Mouse (Mus musculus): ENCODE data around the gene Inpp5a. TPM values are rescaled to one million over a fixed set of nuclear protein-coding genes. Genes with fewer than 3 reads are reported as not detected.

Inpp5a gene
- polyA plus RNA-seq, 1 experiment from 2014 or later = 18.4 TPM

- H3K4me2 ChIP-seq = no peak overlapping the region
- H3K9me3 ChIP-seq (replicated peaks) = no peaks in the 10 kb centered on the region
- 74% methylated on average over 2 of the region's 2 CpGs for WGBS
- no peak for ATAC-seq (ENCODE audit: low FRiP score)
- no peak overlapping the region for H3K4me3 ChIP-seq (replicated peaks)
- H3K27me3 ChIP-seq (replicated peaks) = peaks cover 79% of the 10 kb centered on the region
- H3K27ac ChIP-seq (replicated peaks) = no peak overlapping the region
- H3K9ac ChIP-seq (replicated peaks) = no peak overlapping the region
- H3K4me1 ChIP-seq = 0 out of 2 replicates have a peak, but pooled peaks cover under 1% of the 10 kb centered on the region
- H3K36me3 ChIP-seq = no peaks in the 10 kb centered on the region
Observed at GRCm38 (mm10) chr7:139551519-139551918, 162.6 kb downstream of the Inpp5a start.

GRCm38 (mm10) chr7:139556331-139556730 is 167.4 kb downstream of the Inpp5a start:
- Histone ChIP-seq H3K36me3 (no peaks in the 10 kb centered on the region), H3K9me3 (replicated peaks) (no peaks in the 10 kb centered on the region), H3K4me2 (no peak overlapping the region), H3K4me1 (0 out of 2 replicates have a peak, but pooled peaks cover 6% of the 10 kb centered on the region), H3K9ac (replicated peaks) (no peak overlapping the region), H3K27ac (replicated peaks) (no peak overlapping the region), H3K27me3 (replicated peaks) (peaks cover 71% of the 10 kb centered on the region), H3K4me3 (replicated peaks) (no peak overlapping the region)
- WGBS = 34% methylated on average over 5 of the region's 5 CpGs
- no peak for ATAC-seq (ENCODE audit: low FRiP score)

GRCm38 (mm10) chr7:139556746-139557526 is 168.0 kb downstream of the Inpp5a start:
- H3K27ac ChIP-seq (replicated peaks) = no peak overlapping the region
- H3K36me3 ChIP-seq = no peaks in the 10 kb centered on the region
- H3K4me3 ChIP-seq (replicated peaks) = no peak overlapping the region
- no peak for ATAC-seq (ENCODE audit: low FRiP score)
- H3K27me3 ChIP-seq (replicated peaks) = peaks cover 66% of the 10 kb centered on the region
- no peak overlapping the region for H3K4me2 ChIP-seq
- H3K4me1 ChIP-seq = 0 out of 2 replicates have a peak, but pooled peaks cover 6% of the 10 kb centered on the region
- 31% methylated on average over 10 of the region's 10 CpGs for WGBS
- no peak overlapping the region for H3K9ac ChIP-seq (replicated peaks)
- H3K9me3 ChIP-seq (replicated peaks) = no peaks in the 10 kb centered on the region

- Histone ChIP-seq H3K9ac (replicated peaks) (no peak overlapping the region), H3K4me2 (no peak overlapping the region), H3K9me3 (replicated peaks) (no peaks in the 10 kb centered on the region), H3K4me1 (0 out of 2 replicates have a peak, but pooled peaks cover 6% of the 10 kb centered on the region), H3K27ac (replicated peaks) (no peak overlapping the region), H3K4me3 (replicated peaks) (no peak overlapping the region), H3K27me3 (replicated peaks) (peaks cover 55% of the 10 kb centered on the region), H3K36me3 (no peaks in the 10 kb centered on the region)
- ATAC-seq (ENCODE audit: low FRiP score) = no peak
- WGBS = 95% methylated on average over 10 of the region's 10 CpGs
Observed at GRCm38 (mm10) chr7:139559659-139560058, 170.8 kb downstream of the Inpp5a start.

- no peak overlapping the region for H3K4me3 ChIP-seq (replicated peaks)
- no peaks in the 10 kb centered on the region for H3K36me3 ChIP-seq
- no peak overlapping the region for H3K27ac ChIP-seq (replicated peaks)
- H3K9ac ChIP-seq (replicated peaks) = no peak overlapping the region
- no peak for ATAC-seq (ENCODE audit: low FRiP score)
- H3K4me1 ChIP-seq = no peaks in the 10 kb centered on the region
- no peaks in the 10 kb centered on the region for H3K9me3 ChIP-seq (replicated peaks)
- H3K27me3 ChIP-seq (replicated peaks) = peaks cover 38% of the 10 kb centered on the region
- 80% methylated on average over 4 of the region's 4 CpGs for WGBS
- no peak overlapping the region for H3K4me2 ChIP-seq
Observed at GRCm38 (mm10) chr7:139563425-139563824, 174.5 kb downstream of the Inpp5a start.

- no peak overlapping the region for H3K4me3 ChIP-seq (replicated peaks)
- no peak for ATAC-seq (ENCODE audit: low FRiP score)
- H3K4me1 ChIP-seq = no peaks in the 10 kb centered on the region
- no peak overlapping the region for H3K27ac ChIP-seq (replicated peaks)
- no peaks in the 10 kb centered on the region for H3K36me3 ChIP-seq
- WGBS = 96% methylated on average over 2 of the region's 2 CpGs
- peaks cover 34% of the 10 kb centered on the region for H3K27me3 ChIP-seq (replicated peaks)
- no peak overlapping the region for H3K4me2 ChIP-seq
- no peak overlapping the region for H3K9ac ChIP-seq (replicated peaks)
- no peaks in the 10 kb centered on the region for H3K9me3 ChIP-seq (replicated peaks)
Observed at GRCm38 (mm10) chr7:139564161-139564560, 175.3 kb downstream of the Inpp5a start.

- H3K4me1 ChIP-seq = no peaks in the 10 kb centered on the region
- H3K27me3 ChIP-seq (replicated peaks) = peaks cover 28% of the 10 kb centered on the region
- H3K9me3 ChIP-seq (replicated peaks) = no peaks in the 10 kb centered on the region
- no peak overlapping the region for H3K4me3 ChIP-seq (replicated peaks)
- no peak overlapping the region for H3K9ac ChIP-seq (replicated peaks)
- 77% methylated on average over 6 of the region's 6 CpGs for WGBS
- H3K36me3 ChIP-seq = no peaks in the 10 kb centered on the region
- no peak overlapping the region for H3K4me2 ChIP-seq
- no peak for ATAC-seq (ENCODE audit: low FRiP score)
- H3K27ac ChIP-seq (replicated peaks) = no peak overlapping the region
Observed at GRCm38 (mm10) chr7:139565998-139566397, 177.1 kb downstream of the Inpp5a start.

- peaks cover 28% of the 10 kb centered on the region for H3K27me3 ChIP-seq (replicated peaks)
- H3K4me2 ChIP-seq = no peak overlapping the region
- 51% methylated on average over 8 of the region's 8 CpGs for WGBS
- no peak overlapping the region for H3K4me3 ChIP-seq (replicated peaks)
- H3K4me1 ChIP-seq = no peaks in the 10 kb centered on the region
- H3K9me3 ChIP-seq (replicated peaks) = no peaks in the 10 kb centered on the region
- no peak for ATAC-seq (ENCODE audit: low FRiP score)
- H3K36me3 ChIP-seq = no peaks in the 10 kb centered on the region
- no peak overlapping the region for H3K9ac ChIP-seq (replicated peaks)
- H3K27ac ChIP-seq (replicated peaks) = no peak overlapping the region
Observed at GRCm38 (mm10) chr7:139566533-139566932, 177.6 kb downstream of the Inpp5a start.

GRCm38 (mm10) chr7:139570788-139571187 is 181.9 kb downstream of the Inpp5a start:
- H3K27me3 ChIP-seq (replicated peaks) = peaks cover 55% of the 10 kb centered on the region

GRCm38 (mm10) chr7:139572665-139573064 is 183.8 kb downstream of the Inpp5a start:
- Histone ChIP-seq H3K27me3 (replicated peaks) (peaks cover 73% of the 10 kb centered on the region), H3K9me3 (replicated peaks) (no peaks in the 10 kb centered on the region), H3K4me2 (no peak overlapping the region), H3K9ac (replicated peaks) (no peak overlapping the region), H3K36me3 (no peaks in the 10 kb centered on the region), H3K4me3 (replicated peaks) (no peak overlapping the region), H3K27ac (replicated peaks) (no peak overlapping the region), H3K4me1 (no peaks in the 10 kb centered on the region)
- no peak for ATAC-seq (ENCODE audit: low FRiP score)
- 85% methylated on average over 3 of the region's 3 CpGs for WGBS

More at GRCm38 (mm10) chr7:139570788-139571187, 181.9 kb downstream of the Inpp5a start:
- H3K36me3 ChIP-seq = no peaks in the 10 kb centered on the region
- ATAC-seq (ENCODE audit: low FRiP score) = no peak
- no peak overlapping the region for H3K27ac ChIP-seq (replicated peaks)
- H3K9ac ChIP-seq (replicated peaks) = no peak overlapping the region
- WGBS = 96% methylated on average over 5 of the region's 5 CpGs
- H3K4me3 ChIP-seq (replicated peaks) = no peak overlapping the region
- no peaks in the 10 kb centered on the region for H3K9me3 ChIP-seq (replicated peaks)
- no peak overlapping the region for H3K4me2 ChIP-seq
- H3K4me1 ChIP-seq = no peaks in the 10 kb centered on the region

- H3K27ac ChIP-seq (replicated peaks) = no peak overlapping the region
- ATAC-seq (ENCODE audit: low FRiP score) = no peak
- H3K4me1 ChIP-seq = peaks cover 6% of the 10 kb centered on the region
- H3K4me3 ChIP-seq (replicated peaks) = no peak overlapping the region
- H3K4me2 ChIP-seq = no peak overlapping the region
- WGBS = 69% methylated on average over 16 of the region's 16 CpGs
- H3K36me3 ChIP-seq = no peaks in the 10 kb centered on the region; the same call in 1 of the 2 replicates
- H3K27me3 ChIP-seq (replicated peaks) = peaks cover 93% of the 10 kb centered on the region
- no peak overlapping the region for H3K9ac ChIP-seq (replicated peaks)
- H3K9me3 ChIP-seq (replicated peaks) = no peaks in the 10 kb centered on the region
Observed at GRCm38 (mm10) chr7:139576064-139576686, 187.3 kb downstream of the Inpp5a start.
